Mouse (Mus musculus): ENCODE results near the gene Cd46.
A peak's percentile ranks its signal among the peaks of the same experiment; 100 is the strongest.

Gene Cd46

GRCm38 (mm10) chr1:195092220-195092720 is at the start of gene Cd46:
Gene Cd46, minus strand, starts transcription at chr1:195092249.
- DNase-seq, result peak; percentile 5

- no peak for DNase-seq
These were observed 40.0 kb upstream of the Cd46 start for GRCm38 (mm10) chr1:195132070-195132469.

GRCm38 (mm10) chr1:195131675-195132015 is 39.6 kb upstream of the Cd46 start:
- DNase-seq, result no peak

GRCm38 (mm10) chr1:195130953-195131674 is 39.1 kb upstream of the Cd46 start, which contains the start of gene Cr1l:
Gene Cr1l, minus strand, starts transcription at chr1:195131586.
- peak; percentile 83 for DNase-seq

GRCm38 (mm10) chr1:195130479-195130878 is 38.4 kb upstream of the Cd46 start:
- no peak for DNase-seq

GRCm38 (mm10) chr1:195129867-195130266 is 37.8 kb upstream of the Cd46 start:
- no peak for DNase-seq

- DNase-seq, result no peak
These were observed 22.4 kb upstream of the Cd46 start for GRCm38 (mm10) chr1:195114414-195114813.

GRCm38 (mm10) chr1:195113621-195114020 is 21.6 kb upstream of the Cd46 start:
- DNase-seq, result no peak

- no peak for DNase-seq
These were observed 8.6 kb upstream of the Cd46 start for GRCm38 (mm10) chr1:195100693-195101092.

- no peak for DNase-seq
These were observed 6.0 kb upstream of the Cd46 start for GRCm38 (mm10) chr1:195098004-195098403.

GRCm38 (mm10) chr1:195091699-195092219 is 290 bp downstream of the Cd46 start:
- DNase-seq, result no peak

- no peak for DNase-seq
These were observed 9.9 kb downstream of the Cd46 start for GRCm38 (mm10) chr1:195082142-195082541.

- peak; percentile 42 for DNase-seq
These were observed 51.6 kb downstream of the Cd46 start for GRCm38 (mm10) chr1:195040437-195040836.

- no peak for DNase-seq
These were observed 53.7 kb downstream of the Cd46 start for GRCm38 (mm10) chr1:195038386-195038785.

- no peak for DNase-seq
These were observed 54.1 kb downstream of the Cd46 start for GRCm38 (mm10) chr1:195037985-195038384.

- no peak for DNase-seq
These were observed 54.6 kb downstream of the Cd46 start for GRCm38 (mm10) chr1:195037483-195037882.

GRCm38 (mm10) chr1:195033941-195034340 is 58.1 kb downstream of the Cd46 start:
- DNase-seq, result no peak

GRCm38 (mm10) chr1:195032738-195033137 is 59.3 kb downstream of the Cd46 start:
- DNase-seq, result no peak

GRCm38 (mm10) chr1:195031786-195032185 is 60.3 kb downstream of the Cd46 start:
- DNase-seq, result no peak

- no peak for DNase-seq
These were observed 64.5 kb downstream of the Cd46 start for GRCm38 (mm10) chr1:195027507-195027906.

- no peak for DNase-seq
These were observed 68.2 kb downstream of the Cd46 start for GRCm38 (mm10) chr1:195023848-195024247.

- no peak for DNase-seq
These were observed 70.2 kb downstream of the Cd46 start for GRCm38 (mm10) chr1:195021831-195022230.

- peak; percentile 64 for DNase-seq
These were observed 72.9 kb downstream of the Cd46 start for GRCm38 (mm10) chr1:195019062-195019600.

All from cerebellum, adult 9-11 months (tissue).